Mouse (Mus musculus): ENCODE measurements around the gene Ppp3ca.
A peak's percentile ranks its signal among the peaks of the same experiment; 100 is the strongest.
"Not testable (repeated sequence)": the region's sequence is repeated elsewhere in the genome, so short reads cannot be mapped to it uniquely, and the experiment has no call there.

Ppp3ca gene

DNA sequence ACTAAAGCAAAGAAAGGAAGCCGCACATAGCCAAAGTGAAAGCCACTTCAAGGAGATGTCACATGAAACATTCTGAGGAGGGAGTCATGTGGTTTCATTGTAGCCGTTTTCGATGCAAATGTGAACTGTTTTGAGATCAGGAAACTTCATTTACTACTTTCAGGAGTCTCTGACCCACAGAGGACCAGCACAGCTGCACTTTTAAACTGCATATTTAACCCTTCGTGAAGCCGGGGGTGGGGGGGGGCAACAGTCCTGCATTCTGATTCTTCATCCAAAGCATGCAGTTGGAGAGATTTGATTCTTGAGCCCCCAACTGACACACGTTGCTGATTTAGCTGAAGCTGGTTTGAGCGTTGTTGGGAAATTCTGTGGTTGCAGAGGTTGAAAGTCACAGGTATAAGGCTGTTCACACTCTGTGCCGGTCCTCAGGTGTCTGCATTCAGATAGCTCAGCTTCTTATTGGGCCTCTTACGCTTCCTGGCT lies 18.2 kb downstream of the Ppp3ca start:
- no peak for DNase-seq

DNA sequence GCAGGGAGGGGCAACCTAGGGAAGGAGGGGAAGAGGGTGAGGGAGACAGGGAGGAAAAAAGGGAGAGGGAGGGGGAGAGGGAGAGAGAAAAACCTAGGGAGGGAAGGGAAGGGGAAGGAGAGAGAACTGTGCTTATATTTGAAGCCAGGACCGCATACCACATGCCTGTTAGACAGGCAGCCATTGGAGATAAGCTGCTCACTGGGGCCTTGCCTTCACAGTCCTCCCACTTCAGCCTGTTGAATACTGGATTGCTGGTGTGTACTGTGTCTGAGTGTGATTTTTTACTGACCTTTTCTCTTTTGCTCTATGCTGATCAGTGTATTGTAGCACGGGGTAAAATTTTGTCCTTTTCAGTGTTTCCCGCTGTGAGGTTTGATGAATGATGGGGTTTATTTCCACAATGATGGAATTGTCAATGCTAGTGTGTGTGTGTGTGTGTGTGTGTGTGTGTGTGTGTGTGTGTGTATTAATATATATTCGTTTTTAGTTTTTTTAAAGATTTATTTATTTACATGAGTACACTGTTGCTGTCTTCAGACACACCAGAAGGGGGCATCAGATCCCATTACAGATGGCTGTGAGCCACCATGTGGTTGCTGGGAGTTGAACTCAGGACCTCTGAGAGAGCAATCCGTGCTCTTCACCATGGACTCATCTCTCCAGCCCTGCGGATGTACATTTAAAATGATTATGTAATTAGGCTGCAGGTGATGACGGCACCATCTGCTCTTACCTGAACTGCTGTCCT lies 20.0 kb downstream of the Ppp3ca start:
- DNase-seq, result no peak

DNA sequence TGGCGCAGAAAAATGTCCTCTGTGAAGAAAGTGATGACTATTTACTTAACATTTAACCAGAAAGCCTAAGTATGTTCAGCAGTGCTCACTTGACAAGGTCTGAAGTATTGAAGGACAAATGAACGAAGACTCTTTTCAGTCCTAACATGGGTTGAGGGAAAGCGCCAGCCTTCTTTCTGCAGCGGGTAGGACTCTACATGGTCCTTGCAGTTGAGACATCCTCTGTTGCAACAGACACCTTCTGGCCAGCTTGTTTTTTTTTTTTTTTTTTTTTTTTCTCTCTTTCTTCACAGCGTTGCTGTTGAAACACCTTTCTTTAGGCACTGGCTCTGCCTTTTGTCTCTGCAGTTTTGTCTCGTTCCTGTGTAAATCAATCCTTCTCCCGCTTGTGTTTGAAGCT lies 22.1 kb downstream of the Ppp3ca start:
- DNase-seq, result peak in 1 of 2 experiments; percentile 33

DNA sequence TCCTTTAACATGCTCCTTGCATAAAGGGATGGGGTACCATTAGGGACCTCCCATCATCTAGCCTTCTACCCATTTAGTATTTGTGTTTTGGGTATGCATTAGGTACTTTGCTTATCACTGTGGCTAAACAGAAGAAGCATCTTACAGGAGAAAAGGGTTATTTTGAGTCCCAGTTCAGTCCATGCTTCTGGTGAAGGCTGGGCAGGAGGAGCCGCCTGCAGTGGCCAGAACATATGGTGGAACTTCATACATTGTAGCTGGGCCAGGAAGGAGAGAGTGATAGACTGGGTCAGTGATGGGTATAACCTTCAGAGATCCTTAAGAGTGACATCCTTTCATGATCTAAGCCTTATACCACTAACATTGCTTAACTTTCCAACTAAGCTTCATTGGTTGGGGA lies 23.6 kb downstream of the Ppp3ca start:
- no peak for DNase-seq

DNA sequence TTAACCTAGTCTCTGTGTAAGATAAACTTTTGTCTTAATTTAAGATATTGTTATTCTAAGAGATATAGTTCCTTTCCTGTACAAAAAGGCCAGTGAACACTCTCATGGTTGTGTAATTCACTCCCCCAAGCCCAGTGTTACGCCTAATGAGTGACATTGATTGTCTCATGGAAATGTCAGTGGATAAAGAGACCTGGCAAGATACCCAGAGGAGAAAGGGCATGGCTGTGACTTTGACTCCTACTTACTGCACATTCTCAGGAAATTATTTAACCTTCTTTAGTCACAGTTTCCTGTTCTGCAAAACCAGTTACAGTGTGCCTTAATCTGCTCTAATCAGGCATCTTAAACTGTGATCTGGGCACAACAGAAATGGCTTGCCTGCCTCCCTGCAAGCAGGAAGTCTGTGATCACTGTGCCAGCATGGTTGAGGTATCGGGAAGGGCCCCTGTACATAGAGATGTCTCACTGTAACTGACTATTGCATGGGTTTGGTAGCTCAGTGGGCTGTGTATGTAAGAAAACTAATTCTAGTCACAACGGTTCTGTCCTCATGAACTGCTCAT lies 27.8 kb downstream of the Ppp3ca start:
- no peak for DNase-seq

DNA sequence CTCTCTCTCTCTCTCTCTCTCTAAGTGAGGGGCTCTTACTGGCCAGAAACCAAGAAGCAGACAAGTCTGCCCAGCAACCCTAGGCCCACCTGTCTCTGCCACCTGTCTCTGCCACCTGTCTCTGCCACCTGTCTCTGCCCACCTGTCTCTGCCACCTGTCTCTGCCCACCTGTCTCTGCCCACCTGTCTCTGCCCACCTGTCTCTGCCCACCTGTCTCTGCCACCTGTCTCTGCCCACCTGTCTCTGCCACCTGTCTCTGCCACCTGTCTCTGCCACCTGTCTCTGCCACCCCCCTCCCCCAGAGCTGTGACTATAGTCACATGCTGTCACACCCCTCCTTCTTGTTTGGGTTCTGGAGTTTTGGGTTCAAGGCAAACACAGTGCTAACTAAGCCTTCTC lies 29.8 kb downstream of the Ppp3ca start:
- not testable (repeated sequence) for DNase-seq

DNA sequence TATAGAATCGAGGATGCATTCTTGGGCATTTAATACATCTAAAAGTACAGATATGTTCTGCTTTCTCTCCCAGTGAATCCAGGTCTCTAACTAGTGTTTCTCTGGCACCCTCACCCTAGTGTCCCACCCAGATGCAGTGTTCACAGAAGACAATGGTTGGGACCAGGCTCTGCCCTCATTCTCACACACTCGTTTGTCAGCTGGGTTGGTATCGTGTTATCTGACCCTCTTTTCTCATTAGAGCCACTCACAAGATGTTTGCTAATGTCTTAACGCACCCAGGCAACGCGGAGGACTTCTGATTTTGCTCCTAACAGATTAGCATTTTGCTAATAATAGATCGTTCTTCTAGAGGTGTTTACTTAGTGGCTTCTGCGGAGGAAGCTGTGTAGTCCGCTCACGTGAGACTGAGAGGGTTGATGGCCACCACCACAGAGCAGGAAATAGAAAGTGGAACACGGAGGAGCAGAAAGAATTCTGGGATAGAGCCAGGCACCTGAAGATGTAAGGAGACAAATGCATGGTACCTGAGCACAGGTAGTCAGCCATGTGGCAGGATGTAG lies 30.6 kb downstream of the Ppp3ca start:
- DNase-seq, result peak; percentile 44 to 65

DNA sequence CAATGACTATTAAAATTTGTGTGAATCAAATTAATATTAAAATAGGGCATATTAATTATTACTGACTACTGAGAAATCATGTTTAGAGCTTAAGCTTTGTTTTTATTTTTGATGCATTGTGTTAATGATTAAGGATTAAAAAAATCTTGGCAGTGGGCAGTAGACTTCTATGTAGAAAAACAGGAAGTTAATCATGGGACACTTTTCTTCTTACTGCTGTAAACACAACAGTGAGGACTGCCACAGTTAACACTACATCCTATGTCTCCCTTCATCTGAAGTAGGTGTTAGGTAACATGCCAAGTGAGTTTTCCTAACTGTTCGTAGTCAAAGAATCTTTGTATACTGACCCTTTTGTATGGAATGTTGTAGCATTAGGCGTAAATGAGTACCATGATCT lies 32.9 kb downstream of the Ppp3ca start:
- DNase-seq, result no peak

DNA sequence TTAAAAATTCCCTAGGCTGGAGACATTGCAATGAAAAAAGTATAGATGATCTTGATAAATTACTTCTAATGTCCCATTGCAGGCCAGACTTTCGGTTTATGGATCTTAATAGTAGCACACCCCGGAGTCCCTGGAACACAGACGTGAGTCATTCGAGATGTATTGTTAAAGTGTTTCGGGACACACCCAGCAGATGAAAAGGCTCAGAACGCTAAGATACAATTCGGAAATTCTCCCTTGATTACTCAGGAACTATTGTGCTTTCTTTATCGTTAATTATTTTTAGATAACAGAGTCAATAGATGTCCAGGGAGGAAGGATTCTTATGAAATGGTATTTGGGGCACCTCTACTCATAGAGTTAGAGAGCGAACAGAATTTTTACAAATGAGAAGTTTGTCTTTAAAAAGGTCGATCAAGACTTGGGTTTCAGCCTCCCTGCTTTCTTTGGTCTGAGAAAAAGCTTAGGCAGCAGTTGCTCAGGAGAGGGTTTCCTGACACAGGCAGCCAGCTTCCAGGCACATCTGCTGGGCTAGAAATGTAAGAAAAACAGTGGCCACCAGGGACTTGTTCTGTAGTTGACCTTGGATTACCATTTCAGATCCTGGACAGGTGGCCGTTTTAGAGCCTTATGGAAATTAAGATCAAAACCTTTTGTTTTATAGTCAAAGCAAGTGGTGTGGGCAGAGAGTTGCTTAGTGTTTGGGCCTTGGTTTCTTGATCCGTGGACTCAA lies 34.8 kb downstream of the Ppp3ca start:
- peak in 1 of 2 experiments; percentile 48 for DNase-seq

DNA sequence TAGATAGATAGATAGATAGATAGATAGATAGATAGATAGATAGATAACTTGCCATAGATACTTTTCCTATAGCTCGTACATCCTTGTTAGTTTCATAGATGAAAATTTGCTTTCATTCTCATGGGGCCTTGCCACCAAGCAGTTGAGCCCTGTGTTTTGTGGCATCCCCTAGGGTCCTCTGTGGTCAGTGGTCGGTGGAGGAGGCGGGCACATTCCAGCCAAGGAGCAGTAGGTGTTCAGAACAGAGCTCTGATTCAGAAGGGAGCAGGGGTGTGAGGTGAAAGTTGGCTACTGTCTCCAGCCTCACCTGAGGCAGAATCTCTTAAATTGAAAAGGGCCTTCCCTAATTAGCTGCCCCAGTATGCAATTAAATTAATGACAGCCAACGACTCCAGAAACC lies 36.1 kb downstream of the Ppp3ca start:
- no peak for DNase-seq

DNA sequence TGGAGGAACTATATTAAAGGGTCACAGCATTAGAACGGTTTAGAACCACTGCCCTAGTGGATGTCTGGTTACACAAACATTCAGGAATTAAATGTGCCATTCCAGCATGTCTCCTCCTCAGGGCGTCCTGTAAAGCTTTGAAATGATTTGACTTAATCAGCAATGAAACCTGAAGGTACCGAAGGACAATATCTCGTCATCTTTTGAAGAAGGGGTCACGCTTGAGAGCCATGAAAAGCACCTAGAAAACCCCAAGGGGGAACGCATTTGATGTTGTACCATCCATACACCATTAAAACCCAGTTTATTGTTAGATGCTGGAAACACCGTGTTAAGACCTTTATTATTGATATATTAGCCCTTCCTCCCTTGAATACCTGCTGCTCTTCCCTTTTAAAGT lies 36.8 kb downstream of the Ppp3ca start:
- DNase-seq, result no peak

DNA sequence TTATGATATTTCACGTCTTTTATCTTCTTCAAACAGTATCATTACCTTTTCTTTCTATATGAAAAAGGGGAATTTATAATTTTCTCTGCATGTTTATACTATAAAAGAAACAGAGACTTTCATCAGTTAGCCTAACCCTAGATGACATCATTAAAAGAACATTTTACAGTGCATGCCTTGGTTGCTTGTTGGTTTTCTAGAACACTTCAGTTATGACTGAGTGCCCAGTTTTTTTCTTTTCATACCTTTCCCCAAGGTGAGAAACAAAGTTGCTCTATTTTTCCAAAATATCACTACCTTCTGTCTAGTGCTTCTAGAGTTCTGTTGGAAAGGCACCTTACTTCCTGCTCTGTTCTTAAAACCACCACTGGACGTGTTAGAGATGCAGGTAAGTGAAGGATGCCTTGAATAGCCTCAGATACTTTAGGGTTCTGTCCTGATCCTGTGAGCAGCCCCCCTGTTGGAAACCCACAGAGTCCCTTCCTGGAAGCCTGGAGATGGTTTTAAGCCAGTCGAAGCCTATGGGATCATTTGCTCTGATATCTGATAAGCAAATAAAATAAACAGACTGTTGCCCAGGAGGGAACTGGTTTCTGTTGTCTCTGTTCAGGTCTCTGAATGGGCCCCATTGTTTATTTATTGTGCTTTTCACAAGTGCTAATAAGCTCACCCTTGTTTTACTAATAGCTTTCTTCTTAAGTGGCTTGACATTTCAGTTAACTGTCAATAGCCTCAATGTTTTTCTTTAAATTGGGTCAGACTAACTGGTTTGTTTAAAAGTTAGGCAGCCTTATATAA lies 37.5 kb downstream of the Ppp3ca start:
- no peak for DNase-seq

DNA sequence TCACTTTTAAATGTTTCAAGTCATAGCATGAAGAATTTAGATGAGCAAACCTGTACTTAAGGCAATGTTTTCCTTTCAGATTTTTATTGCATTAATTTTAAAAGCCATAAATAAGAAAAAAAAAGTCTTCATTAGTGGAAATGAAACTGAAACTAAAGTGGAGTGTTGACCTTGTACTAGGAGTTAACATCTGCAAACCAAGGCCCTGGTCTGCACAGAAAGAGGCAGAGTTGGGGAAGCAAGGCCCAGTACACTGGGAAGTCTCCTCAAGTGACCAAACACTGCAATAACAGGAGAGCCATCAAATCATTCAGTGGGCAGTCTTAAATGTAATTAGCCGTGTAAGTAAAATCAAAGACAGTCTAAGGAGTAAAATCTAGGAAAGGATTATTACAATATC lies 38.3 kb downstream of the Ppp3ca start:
- DNase-seq, result no peak

DNA sequence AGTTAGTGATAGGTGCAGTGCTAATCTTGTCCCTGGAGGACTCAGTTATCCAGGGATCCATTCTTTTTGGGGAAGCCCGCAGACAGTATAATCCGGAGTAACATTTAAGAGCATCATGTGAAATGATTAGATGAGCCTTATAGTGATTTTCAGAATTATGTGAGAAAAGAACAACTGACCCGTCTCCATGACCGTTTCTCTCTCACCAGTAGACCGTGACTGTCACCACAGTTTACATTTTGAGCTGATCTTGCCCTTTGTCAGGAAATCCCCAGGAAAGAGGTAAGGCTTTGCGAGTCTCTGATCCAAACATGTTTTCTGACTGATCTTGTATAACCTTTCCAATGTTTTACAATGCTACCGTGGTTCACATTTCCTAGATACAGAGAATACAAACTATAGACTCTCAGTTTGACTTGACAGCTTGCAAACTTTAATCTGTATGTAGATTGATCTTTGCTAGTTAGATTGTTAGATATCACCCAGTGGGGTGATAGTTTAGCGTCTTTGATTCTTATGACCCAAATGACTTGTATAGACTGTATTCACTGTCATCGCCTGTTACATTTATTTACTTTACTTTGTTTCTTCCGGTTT lies 40.5 kb downstream of the Ppp3ca start:
- DNase-seq, result no peak

DNA sequence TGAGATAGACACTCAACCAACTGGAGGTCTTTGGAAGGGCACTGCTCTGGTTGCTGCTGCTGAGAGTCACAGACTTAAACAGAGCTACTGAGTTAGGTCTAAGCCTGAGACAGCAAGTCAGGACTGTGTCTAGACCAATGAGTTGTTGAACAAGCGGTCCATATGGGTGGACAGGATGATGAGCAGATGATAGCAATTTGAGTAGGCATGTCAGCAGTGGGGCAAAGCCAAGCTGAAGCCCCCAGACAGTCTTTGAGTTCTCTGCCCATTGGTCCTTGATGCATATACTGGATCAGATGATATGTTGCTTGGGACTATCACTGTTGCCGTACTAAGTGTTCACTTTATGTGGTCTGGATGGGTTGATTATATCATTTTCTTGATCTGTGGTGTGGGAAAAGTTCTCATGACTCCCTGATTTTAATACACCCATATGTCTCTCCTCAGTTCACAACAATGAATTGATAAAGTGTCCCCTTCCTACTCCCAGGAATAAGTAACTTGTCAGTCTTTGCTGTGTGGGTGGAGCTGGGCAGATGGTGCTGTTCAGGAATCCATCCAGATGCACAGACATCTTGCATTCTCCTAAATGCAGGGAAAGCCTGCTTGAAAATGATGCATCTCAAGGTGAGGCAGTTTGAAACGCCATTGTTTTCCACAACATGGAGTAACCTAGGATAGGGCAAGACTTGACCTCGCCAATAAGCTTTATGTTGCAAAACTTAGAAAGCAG lies 44.5 kb downstream of the Ppp3ca start:
- DNase-seq, result no peak

DNA sequence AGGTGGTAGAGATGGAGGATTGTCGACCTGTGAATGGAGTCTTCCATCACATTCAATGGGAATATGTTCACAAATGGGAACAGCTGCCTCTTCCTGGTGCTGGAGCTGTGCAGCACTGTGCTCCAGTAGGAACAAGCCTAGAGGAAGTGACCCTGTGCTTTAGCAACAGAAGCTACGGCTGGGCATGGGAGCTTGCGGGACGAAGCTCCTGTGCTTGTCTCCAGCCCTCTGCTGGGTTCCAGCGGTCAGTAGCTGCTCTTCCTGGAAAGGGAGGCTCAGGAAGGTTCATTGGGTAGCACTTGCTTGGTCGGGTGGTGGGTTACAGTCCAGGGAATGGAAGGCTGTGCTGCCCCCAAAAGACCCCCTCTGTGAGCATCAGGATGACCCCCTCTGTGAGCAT lies 46.3 kb downstream of the Ppp3ca start:
- DNase-seq, result no peak

DNA sequence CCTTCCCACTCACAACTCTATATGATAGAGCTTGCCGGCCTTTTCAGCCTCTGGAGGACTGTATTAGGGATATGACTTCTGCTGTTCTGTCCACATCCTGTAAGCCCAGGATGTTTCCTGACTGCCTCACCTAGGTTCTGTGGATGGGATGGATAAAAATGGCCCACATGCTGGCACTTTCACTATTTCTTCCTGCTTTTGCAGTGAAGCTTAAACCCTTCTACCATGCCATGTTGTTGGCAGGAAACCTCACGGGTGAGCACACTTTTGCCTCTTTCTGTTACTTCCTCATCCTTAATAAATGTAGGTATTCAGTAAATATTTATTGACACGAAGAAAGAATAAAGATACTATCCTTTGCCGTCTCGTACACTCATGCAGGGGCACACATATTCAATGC lies 48.5 kb downstream of the Ppp3ca start:
- no peak for DNase-seq

DNA sequence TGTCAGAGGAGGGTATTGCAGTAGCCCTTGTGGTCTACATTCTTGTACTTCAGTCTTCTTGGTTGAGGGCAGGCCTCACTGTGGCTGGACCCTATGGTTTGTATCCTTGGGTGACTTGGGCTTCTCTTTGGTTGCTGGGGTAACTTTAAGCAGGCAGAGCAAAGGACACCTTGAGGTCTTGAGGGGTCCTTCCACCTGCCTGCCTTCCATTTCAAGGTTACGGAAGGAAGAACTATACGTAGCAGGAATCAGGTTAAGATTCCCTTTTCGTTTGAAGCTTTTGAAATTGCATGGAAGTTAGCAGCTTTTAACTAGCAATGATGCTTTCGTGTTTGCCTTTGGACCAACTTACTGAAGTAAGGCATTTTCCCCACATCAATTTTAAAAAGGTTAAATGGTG lies 51.3 kb downstream of the Ppp3ca start:
- no peak for DNase-seq

DNA sequence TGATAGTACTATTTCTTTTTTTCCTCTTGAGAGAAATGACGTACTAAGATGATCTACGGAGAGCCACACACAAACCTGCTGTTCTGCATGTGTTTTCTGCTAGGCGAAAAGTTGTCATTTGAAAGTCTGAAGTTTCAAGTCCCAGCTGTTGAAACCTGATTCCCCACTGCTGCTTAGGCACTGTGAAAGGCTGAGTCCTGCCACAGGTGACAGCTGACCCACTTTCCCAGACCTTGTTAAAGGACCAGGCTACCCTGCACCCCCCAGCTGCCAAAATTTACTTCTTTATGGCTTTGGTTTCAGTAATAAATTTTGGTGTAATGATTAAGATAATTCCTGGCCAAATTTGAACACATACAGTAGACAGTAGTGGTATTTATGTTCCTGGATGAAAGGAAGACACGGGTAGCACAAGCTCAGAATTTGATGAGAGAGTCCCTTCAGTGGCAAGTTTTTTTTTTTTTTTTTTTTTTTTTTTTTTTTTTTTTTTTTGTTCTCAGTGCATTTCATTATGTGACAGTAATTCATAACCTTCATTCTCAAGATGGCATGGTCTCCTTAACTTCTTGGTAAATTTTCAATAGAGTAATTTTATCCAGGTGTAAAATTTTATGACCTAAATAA lies 52.0 kb downstream of the Ppp3ca start:
- DNase-seq, result no peak

DNA sequence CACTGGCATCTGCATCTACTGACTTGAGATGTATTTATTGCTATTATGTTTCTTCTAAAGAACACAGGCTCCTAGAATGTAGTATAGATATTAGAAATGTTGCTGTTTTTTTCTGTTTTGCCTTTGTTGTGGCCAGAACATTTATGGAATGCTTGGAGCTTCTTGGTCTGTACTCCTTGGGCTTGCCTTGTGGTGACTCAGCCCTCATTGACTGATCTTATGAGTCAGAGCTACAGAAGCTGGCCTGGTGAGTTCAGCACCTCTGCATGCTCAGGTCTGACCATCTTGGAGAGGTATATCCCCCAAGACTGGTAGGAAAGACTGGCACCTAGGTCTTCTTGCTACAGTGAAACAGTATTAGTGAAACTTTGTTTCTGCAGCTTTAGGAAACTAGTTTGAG lies 52.6 kb downstream of the Ppp3ca start:
- DNase-seq, result no peak

Measured in lung, adult 18-20 months (tissue).